Mouse (Mus musculus) subcutaneous adipose tissue, adult 2 months (tissue): Measurements from ENCODE around the gene Prkg1. TPM values are rescaled to one million over a fixed set of nuclear protein-coding genes. Genes with fewer than 3 reads are reported as not detected.

Experiments
- polyA plus RNA-seq: library from polyadenylated mRNA; depleted of rRNA; stranded (reverse); fragments of >200 nt; gene quantifications from 2 replicates; pipeline ENCODE4 v1.2.3, GENCODE M21; 2012; ENCODE audit warnings: low replicate concordance; rRNA removed

Prkg1 gene
- polyA plus RNA-seq = 1.4 and 6.8 TPM in 2 replicates

DNA sequence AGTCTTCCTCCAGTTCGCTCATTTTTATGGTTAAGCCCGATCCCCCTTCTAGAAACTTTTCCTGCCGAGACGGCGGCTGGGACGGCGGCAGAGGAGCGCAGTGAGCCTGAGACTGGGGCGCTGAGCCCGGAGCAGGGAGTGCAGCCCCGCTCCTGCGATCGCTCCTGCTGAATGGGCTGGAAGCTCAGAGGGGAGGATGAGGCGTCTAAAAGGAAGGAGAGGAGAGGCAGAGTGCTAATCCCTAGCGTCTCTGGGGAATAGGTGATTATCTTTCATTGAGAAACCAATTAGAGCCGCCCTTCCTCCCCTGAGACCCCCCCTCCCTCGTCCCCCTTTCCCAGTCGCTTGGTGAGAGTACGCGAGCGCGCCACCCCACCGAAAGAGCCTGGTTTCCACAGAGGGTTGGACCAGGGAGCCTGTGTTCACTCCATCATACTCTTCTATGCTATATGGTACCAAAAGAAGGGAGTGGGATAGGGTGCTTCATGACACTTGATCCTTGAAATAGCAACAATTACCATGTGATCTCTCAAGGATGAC, at the start of gene Prkg1:
Prkg1 (minus strand) TSS at position 233 of the 540 bp plus-strand sequence.

DNA sequence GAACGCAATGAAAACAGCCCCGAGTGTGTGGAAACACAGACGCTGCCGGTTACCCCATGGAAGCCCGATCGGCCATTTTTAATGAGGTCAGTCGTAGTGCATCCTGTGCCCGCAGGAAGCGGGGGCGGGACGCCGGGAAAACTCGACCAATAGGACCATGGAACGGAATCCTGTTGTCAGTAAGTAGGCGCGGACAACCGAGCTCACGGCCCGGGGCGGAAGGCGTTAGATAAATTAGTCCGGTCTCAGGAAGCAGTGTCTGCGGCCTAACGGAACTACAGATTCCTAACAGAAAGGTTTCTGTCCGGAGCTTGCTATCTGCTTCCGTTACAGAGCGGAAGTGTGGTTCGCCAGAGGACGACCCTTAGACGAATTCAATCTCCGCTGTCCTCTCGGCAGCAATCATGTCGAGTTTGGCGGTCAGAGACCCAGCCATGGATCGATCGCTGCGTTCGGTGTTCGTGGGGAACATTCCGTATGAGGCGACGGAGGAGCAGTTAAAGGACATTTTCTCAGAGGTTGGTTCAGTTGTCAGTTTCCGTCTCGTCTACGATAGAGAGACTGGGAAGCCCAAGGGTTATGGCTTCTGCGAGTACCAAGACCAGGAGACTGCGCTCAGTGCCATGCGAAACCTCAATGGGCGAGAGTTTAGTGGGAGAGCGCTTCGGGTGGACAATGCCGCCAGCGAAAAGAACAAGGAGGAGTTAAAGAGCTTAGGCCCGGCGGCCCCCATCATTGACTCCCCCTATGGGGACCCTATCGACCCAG, 682.0 kb downstream of the Prkg1 start, which contains the start of gene Cstf2t:
Cstf2t (plus strand) TSS at position 176 of the 768 bp plus-strand sequence.

DNA sequence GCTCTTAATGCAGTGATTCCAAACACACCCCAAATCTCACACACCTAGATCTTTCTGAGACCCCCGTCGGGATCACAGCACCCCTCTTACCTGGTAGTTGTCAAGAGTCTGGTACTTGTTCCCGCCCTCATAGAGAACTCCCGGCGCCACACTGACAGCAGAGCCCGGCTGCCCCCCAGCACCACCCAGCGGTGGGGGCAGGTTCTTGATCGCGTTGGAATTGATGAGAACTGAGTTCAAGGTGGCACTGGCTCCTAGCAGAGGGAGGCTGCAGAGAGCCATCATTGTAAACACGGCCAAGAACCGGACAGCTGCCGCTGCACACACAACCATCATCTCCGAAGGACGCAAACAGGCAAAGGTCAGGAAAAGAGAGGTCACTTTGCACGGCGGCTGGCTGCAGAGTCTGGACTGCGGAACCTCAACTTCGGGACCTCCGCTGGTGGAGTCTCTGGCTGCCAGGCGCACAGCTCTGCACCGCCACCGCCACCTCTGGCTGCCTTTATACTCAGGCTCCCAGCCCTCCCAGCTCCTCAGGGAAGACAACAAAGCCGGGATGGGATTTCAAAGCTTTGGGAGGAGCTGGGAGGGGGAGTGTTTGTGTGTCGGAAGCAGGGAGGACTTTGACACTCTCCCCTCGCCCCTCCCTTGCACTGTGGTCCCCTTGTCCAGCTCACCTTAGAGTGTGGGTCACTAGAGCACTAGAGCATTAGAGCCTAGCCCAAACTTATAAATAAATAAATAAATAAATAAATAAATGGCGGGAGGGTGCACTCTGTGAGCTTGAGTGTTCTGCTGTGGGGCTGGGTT, 1215.6 kb downstream of the Prkg1 start, which contains the start of gene Dkk1:
Dkk1 (minus strand) TSS at position 622 of the 810 bp plus-strand sequence.

Other genes with a start within 250 kb of the Prkg1 start
- not detected in 2 replicates for gene A1cf, start 103.7 kb upstream of the Prkg1 start, polyA plus RNA-seq